Mouse (Mus musculus): ENCODE data around the gene Bri3bp. TPM values are rescaled to one million over a fixed set of nuclear protein-coding genes. Genes with fewer than 3 reads are reported as not detected.
"Not testable (repeated sequence)": the region's sequence is repeated elsewhere in the genome, so short reads cannot be mapped to it uniquely, and the experiment has no call there.

Gene Bri3bp
- polyA plus RNA-seq, 2 experiments: 15.0 to 30.0 TPM

DNA sequence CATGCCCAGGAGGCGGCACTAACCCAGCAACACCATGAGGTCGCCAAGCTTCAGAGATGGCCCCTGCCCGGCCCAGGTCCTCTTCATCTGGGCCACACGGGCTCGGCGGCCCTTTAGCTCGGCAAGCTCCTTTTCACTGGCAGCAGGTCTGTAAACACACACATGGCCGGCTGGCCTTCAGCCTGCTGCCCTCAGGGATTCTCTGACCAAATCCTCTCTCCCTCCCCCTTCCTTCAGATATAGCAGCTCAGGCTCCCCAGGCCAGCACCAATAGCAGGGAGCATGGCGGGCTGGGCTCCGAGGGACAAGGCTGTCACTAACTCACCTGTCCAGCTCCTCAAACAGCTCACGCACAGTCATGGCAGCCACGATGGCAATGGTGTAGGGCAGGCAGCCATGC lies 22.7 kb upstream of the Bri3bp start:
- 94% methylated on average over 12 of the region's 12 CpGs for WGBS
- no peak for ATAC-seq (ENCODE audit: low FRiP score, low read depth)
- Histone ChIP-seq H3K9ac (ENCODE audit: low read depth, low read length, severe bottlenecking) (no peak overlapping the region), H3K4me2 (replicated peaks; ENCODE audit: low read depth, low read length, severe bottlenecking) (no peak overlapping the region), H3K27me3 (ENCODE audit: control insufficient read depth, insufficient read depth, low read length) (no peaks in the 10 kb centered on the region), H3K27ac (replicated peaks; ENCODE audit: low read depth, low read length) (no peak overlapping the region), H3K36me3 (ENCODE audit: control insufficient read depth, insufficient read depth, low read length) (peaks cover 96% of the 10 kb centered on the region), H3K4me3 (replicated peaks; ENCODE audit: low read length) (no peak overlapping the region), H3K9me3 (ENCODE audit: control insufficient read depth, low read length) (no peaks in the 10 kb centered on the region), H3K4me1 (ENCODE audit: control insufficient read depth, insufficient read depth, low read length) (no peaks in the 10 kb centered on the region)
- no peak for DNase-seq (ENCODE audit: low spot score)
- TF ChIP-seq POLR2A (IDR thresholded peaks at IDR 0.05; ENCODE audit: borderline replicate concordance, extremely low read depth, insufficient read depth, insufficient read length): no peak

- H3K27me3 ChIP-seq (ENCODE audit: control insufficient read depth, insufficient read depth, low read length): no peaks in the 10 kb centered on the region
- no peak overlapping the region for H3K27ac ChIP-seq (replicated peaks; ENCODE audit: low read depth, low read length)
- no peak overlapping the region for H3K9ac ChIP-seq (ENCODE audit: low read depth, low read length, severe bottlenecking)
- no peak overlapping the region for H3K4me2 ChIP-seq (replicated peaks; ENCODE audit: low read depth, low read length, severe bottlenecking)
- peaks cover 96% of the 10 kb centered on the region for H3K36me3 ChIP-seq (ENCODE audit: control insufficient read depth, insufficient read depth, low read length)
- WGBS: 67% methylated on average over 11 of the region's 11 CpGs
- DNase-seq (ENCODE audit: low spot score) (no peak), ATAC-seq (ENCODE audit: low FRiP score, low read depth) (no peak)
- no peaks in the 10 kb centered on the region for H3K9me3 ChIP-seq (ENCODE audit: control insufficient read depth, low read length)
- no peak for TF ChIP-seq POLR2A (IDR thresholded peaks at IDR 0.05; ENCODE audit: borderline replicate concordance, extremely low read depth, insufficient read depth, insufficient read length)
- no peak overlapping the region for H3K4me3 ChIP-seq (replicated peaks; ENCODE audit: low read length)
- no peaks in the 10 kb centered on the region for H3K4me1 ChIP-seq (ENCODE audit: control insufficient read depth, insufficient read depth, low read length)
Observed at GRCm38 (mm10) chr5:125419124-125419523, 22.2 kb upstream of the Bri3bp start.

DNA sequence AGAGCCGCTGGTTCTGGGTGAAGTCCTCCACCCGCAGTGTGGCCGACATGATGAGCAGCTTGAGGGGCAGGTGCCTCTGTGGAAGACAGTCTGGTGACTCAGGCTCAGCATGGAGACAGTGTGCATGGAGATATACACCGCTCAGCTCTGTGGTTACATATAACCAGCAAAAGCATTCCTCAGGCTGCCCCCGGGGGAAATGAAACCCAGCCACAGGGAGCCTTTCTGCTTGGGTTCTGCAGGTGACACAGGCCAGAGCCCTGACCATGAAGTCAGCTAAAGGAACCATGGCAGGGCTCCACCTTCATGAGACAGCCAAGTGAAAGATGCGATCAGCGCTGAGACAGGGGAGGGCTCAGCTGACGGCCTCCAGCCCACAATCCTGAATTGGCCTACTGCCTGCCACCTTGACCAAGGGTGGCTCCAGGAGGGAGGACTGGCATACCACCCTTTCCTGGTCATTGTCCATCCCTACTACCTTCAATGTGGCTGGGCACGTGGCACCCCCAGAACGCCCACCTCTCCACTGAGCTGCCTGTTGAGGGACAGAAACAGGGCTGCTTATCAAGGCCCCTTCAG lies 15.6 kb upstream of the Bri3bp start:
- H3K36me3 ChIP-seq (ENCODE audit: control insufficient read depth, insufficient read depth, low read length): peaks cover 98% of the 10 kb centered on the region
- ATAC-seq (ENCODE audit: low FRiP score, low read depth) (no peak), DNase-seq (ENCODE audit: low spot score) (no peak)
- WGBS: 95% methylated on average over 10 of the region's 10 CpGs
- H3K4me1 ChIP-seq (ENCODE audit: control insufficient read depth, insufficient read depth, low read length): no peaks in the 10 kb centered on the region
- H3K4me2 ChIP-seq (replicated peaks; ENCODE audit: low read depth, low read length, severe bottlenecking): no peak overlapping the region
- H3K9me3 ChIP-seq (ENCODE audit: control insufficient read depth, low read length): no peaks in the 10 kb centered on the region
- no peaks in the 10 kb centered on the region for H3K27me3 ChIP-seq (ENCODE audit: control insufficient read depth, insufficient read depth, low read length)
- no peak overlapping the region for H3K4me3 ChIP-seq (replicated peaks; ENCODE audit: low read length)
- no peak overlapping the region for H3K9ac ChIP-seq (ENCODE audit: low read depth, low read length, severe bottlenecking)
- no peak overlapping the region for H3K27ac ChIP-seq (replicated peaks; ENCODE audit: low read depth, low read length)
- TF ChIP-seq POLR2A (IDR thresholded peaks at IDR 0.05; ENCODE audit: borderline replicate concordance, extremely low read depth, insufficient read depth, insufficient read length): no peak

DNA sequence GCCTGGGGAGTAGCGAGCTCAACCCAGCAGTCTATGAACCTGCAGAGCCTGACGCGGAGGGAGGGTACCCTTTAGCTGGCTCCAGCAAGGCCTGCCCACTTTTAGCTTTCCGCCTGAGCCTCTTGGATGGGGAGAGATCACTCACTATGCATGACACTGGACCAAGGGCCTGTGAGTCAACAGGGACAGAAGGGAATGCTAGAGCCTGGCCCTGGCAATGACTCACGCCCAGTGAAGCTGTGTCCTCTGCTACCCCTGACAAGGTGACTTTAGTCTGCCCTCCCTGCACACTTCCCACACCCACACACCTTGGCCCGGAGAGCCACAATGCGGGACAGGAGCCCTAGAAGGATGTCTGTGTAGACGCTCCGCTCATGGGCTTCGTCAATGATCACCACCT lies 15.0 kb upstream of the Bri3bp start:
- Histone ChIP-seq H3K36me3 (ENCODE audit: control insufficient read depth, insufficient read depth, low read length) (peaks cover 98% of the 10 kb centered on the region), H3K9ac (ENCODE audit: low read depth, low read length, severe bottlenecking) (no peak overlapping the region), H3K27ac (replicated peaks; ENCODE audit: low read depth, low read length) (no peak overlapping the region), H3K9me3 (ENCODE audit: control insufficient read depth, low read length) (no peaks in the 10 kb centered on the region), H3K4me2 (replicated peaks; ENCODE audit: low read depth, low read length, severe bottlenecking) (no peak overlapping the region), H3K4me3 (replicated peaks; ENCODE audit: low read length) (no peak overlapping the region), H3K4me1 (ENCODE audit: control insufficient read depth, insufficient read depth, low read length) (no peaks in the 10 kb centered on the region), H3K27me3 (ENCODE audit: control insufficient read depth, insufficient read depth, low read length) (no peaks in the 10 kb centered on the region)
- no peak for TF ChIP-seq POLR2A (IDR thresholded peaks at IDR 0.05; ENCODE audit: borderline replicate concordance, extremely low read depth, insufficient read depth, insufficient read length)
- 99% methylated on average over 10 of the region's 10 CpGs for WGBS
- ATAC-seq (ENCODE audit: low FRiP score, low read depth): no peak
- DNase-seq (ENCODE audit: low spot score): no peak

- not testable (repeated sequence) for H3K9ac ChIP-seq (ENCODE audit: low read depth, low read length, severe bottlenecking); H3K27ac ChIP-seq (replicated peaks; ENCODE audit: low read depth, low read length); H3K4me2 ChIP-seq (replicated peaks; ENCODE audit: low read depth, low read length, severe bottlenecking); DNase-seq (ENCODE audit: low spot score); H3K9me3 ChIP-seq (ENCODE audit: control insufficient read depth, low read length); ATAC-seq (ENCODE audit: low FRiP score, low read depth); H3K4me1 ChIP-seq (ENCODE audit: control insufficient read depth, insufficient read depth, low read length); H3K4me3 ChIP-seq (replicated peaks; ENCODE audit: low read length); H3K27me3 ChIP-seq (ENCODE audit: control insufficient read depth, insufficient read depth, low read length)
- WGBS: 92% methylated on average over 2 of the region's 2 CpGs
- peaks cover 42% of the 10 kb centered on the region for H3K36me3 ChIP-seq (ENCODE audit: control insufficient read depth, insufficient read depth, low read length)
Observed at GRCm38 (mm10) chr5:125432324-125432723, 9.0 kb upstream of the Bri3bp start.
